Mouse (Mus musculus) ES-Bruce4 (cell line): ENCODE measurements around the gene Mroh8. TPM values are rescaled to one million over a fixed set of nuclear protein-coding genes. Genes with fewer than 3 reads are reported as not detected.

Experiments
- H3K27ac ChIP-seq: 2 replicates; pipeline ENCODE4 v1.5.1; 2012; ENCODE audit warnings: low read length, inconsistent platforms; ENCODE audit not compliant: insufficient read depth
- H3K27me3 ChIP-seq: 2 replicates; pipeline ENCODE4 v1.6.1; 2012; ENCODE audit warnings: mild to moderate bottlenecking, low read length, inconsistent platforms; ENCODE audit not compliant: control insufficient read depth, poor library complexity, insufficient read depth, severe bottlenecking
- H3K36me3 ChIP-seq: 2 replicates; pipeline ENCODE4 v1.6.1; 2012; ENCODE audit warnings: inconsistent platforms, mild to moderate bottlenecking, low read length, moderate library complexity; ENCODE audit not compliant: control insufficient read depth, poor library complexity, insufficient read depth, severe bottlenecking
- H3K4me1 ChIP-seq: one replicate; pipeline ENCODE4 v1.8.1; 2011; ENCODE audit warnings: low read length; ENCODE audit not compliant: control insufficient read depth, insufficient read depth
- H3K4me3 ChIP-seq: 2 replicates; pipeline ENCODE4 v1.5.1; 2011; ENCODE audit warnings: low read depth, mild to moderate bottlenecking, low read length
- H3K9ac ChIP-seq: 2 replicates; pipeline ENCODE4 v1.6.1; 2012; ENCODE audit warnings: low read depth, mild to moderate bottlenecking, inconsistent platforms; ENCODE audit not compliant: poor library complexity, severe bottlenecking
- H3K9me3 ChIP-seq: replicated peaks from 2 replicates; pipeline ENCODE4 v1.6.1; 2012; ENCODE audit warnings: mild to moderate bottlenecking, low read length, inconsistent platforms; ENCODE audit not compliant: control insufficient read depth, poor library complexity, insufficient read depth, severe bottlenecking
- CTCF ChIP-seq: IDR thresholded peaks from one replicate; pipeline ENCODE4 v1.8.1; 2011; ENCODE audit warnings: low read depth, low read length
- EP300 ChIP-seq: IDR thresholded peaks from 2 replicates; pipeline ENCODE4 v1.6.1; 2011; ENCODE audit warnings: low read depth, low read length; ENCODE audit not compliant: insufficient read depth
- POLR2A ChIP-seq: IDR thresholded peaks from one replicate; pipeline ENCODE4 v1.8.1; 2011; ENCODE audit warnings: low read length; ENCODE audit not compliant: insufficient read depth
- polyA plus RNA-seq: library from polyadenylated mRNA; stranded (reverse); fragments of >200 nt; gene quantifications from 2 replicates; pipeline ENCODE4 v1.2.4, GENCODE M21; 2011; ENCODE audit warnings: low read depth; ENCODE audit not compliant: missing spikeins, insufficient read depth, insufficient read length

The Mroh8 gene
- polyA plus RNA-seq, 1 experiment = 0.37 TPM

DNA sequence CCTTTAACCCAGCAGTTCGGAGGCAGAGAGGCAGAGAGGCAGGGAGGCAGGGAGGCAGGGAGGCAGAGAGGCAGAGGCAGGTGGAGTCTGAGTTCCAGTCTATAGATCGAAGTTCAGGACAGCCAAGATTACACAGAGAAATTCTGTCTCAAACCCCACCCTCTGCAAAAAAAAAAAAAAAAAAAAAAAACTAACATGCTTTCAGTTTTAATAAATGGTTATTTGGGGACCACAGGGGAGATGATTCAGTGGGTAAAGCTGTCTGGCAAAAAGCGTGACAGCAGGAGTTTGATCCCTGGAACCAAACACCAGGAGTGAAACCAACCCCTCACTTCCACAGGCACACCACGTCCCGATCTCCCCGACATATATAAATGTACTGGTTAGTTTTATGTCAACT, 101.2 kb downstream of the Mroh8 start:
- Histone ChIP-seq H3K4me1 (no peaks in the 10 kb centered on the region), H3K36me3 (peaks cover 5% of the 10 kb centered on the region; the same call in 1 of the 2 replicates), H3K4me3 (no peak overlapping the region), H3K27me3 (no peaks in the 10 kb centered on the region), H3K9me3 (no peaks in the 10 kb centered on the region), H3K9ac (no peak overlapping the region), H3K27ac (no peak overlapping the region)
- TF ChIP-seq EP300 (no peak), POLR2A (no peak), CTCF (no peak)

DNA sequence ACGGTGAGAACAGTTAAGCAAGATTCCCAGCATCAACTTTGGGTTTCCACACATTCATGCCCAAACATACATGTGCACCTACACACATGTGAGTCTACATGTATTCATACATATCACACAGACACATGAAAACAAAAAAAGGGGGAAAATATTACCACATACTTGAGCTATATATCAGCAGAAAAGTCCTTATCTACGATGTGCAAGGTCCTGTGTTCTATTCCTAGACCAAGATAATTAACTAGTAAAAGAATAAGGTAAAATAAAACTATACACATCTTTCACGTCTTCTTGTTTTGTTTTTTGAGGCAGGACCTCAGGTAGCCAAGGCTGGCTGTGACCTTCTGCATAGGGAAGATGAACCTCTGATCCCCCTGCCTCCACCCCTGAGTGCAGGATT, 103.1 kb downstream of the Mroh8 start:
- TF ChIP-seq EP300 (no peak), POLR2A (no peak), CTCF (no peak)
- no peak overlapping the region for H3K27ac ChIP-seq
- H3K9me3 ChIP-seq = no peaks in the 10 kb centered on the region
- H3K4me1 ChIP-seq = no peaks in the 10 kb centered on the region
- H3K27me3 ChIP-seq = no peaks in the 10 kb centered on the region
- no peak overlapping the region for H3K9ac ChIP-seq
- peaks cover 5% of the 10 kb centered on the region; the same call in 1 of the 2 replicates for H3K36me3 ChIP-seq
- H3K4me3 ChIP-seq = no peak overlapping the region

DNA sequence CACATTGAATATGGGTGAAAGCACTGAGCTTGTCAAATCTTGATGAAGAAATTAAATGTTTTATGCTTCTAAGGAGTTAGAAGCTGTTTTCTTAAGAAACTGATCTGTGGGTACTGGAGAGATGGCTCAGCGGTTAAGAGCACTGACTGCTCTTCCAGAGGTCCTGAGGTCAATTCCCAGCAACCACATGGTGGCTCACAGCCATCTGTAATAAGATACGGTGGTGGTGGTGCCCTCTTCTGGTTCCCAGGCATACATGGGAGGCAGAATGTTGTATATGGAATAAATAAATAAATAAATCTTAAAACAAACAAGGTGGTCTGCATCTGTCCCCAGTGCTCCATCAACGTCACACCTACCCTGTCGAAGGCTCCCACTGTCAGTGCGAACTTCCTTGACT, 104.9 kb downstream of the Mroh8 start:
- H3K9ac ChIP-seq = no peak overlapping the region
- TF ChIP-seq CTCF (no peak), EP300 (no peak), POLR2A (no peak)
- H3K4me3 ChIP-seq = no peak overlapping the region
- no peaks in the 10 kb centered on the region for H3K4me1 ChIP-seq
- H3K9me3 ChIP-seq = no peaks in the 10 kb centered on the region
- no peaks in the 10 kb centered on the region for H3K27me3 ChIP-seq
- H3K27ac ChIP-seq = no peak overlapping the region
- H3K36me3 ChIP-seq = peaks cover 6% of the 10 kb centered on the region; the same call in 1 of the 2 replicates

DNA sequence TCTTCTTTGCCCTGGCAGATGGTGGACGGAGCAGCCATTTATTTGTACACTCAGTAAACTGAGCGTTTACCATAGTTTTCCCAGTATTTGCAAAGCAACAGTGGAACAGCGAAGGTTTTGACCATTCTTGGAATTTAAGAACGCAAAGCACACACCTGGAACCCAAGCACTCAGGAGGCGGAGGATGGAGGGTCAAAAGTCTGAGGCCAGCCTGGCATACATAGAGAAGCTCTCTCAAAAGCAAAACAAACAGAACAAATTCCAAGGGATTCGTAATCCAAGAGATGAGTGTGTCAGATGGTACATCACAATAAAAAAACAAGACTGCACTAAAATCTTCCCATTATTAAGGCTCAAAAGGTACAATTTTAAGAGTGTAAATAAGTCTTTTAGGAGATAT, 105.8 kb downstream of the Mroh8 start:
- Histone ChIP-seq H3K9me3 (no peaks in the 10 kb centered on the region), H3K36me3 (peaks cover 7% of the 10 kb centered on the region; the same call in 1 of the 2 replicates), H3K4me3 (no peak overlapping the region), H3K27me3 (no peaks in the 10 kb centered on the region), H3K9ac (no peak overlapping the region), H3K27ac (no peak overlapping the region), H3K4me1 (no peaks in the 10 kb centered on the region)
- TF ChIP-seq POLR2A = no peak
- no peak for TF ChIP-seq CTCF
- no peak for TF ChIP-seq EP300

DNA sequence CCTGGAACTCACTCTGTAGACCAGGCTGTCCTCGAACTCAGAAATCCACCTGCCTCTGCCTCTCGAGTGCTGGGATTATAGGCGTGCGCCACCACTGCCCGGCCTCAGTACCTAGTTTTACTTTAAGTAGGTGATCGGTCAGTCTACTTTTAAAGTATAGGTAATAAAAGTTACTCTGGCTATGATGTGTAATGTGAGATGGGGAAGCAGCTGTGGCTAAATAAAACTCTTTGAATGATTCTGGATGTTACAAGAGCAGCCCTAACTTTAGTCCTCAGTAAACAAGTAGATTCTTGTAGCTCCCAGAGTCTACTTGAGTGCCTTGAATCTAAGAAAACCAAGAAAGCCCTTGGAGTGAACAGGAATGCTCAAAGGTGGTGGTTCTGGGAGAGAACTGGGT, 106.4 kb downstream of the Mroh8 start:
- Histone ChIP-seq H3K9me3 (no peaks in the 10 kb centered on the region), H3K27ac (no peak overlapping the region), H3K27me3 (no peaks in the 10 kb centered on the region), H3K4me1 (no peaks in the 10 kb centered on the region), H3K4me3 (no peak overlapping the region), H3K36me3 (peaks cover 7% of the 10 kb centered on the region; the same call in 1 of the 2 replicates), H3K9ac (no peak overlapping the region)
- TF ChIP-seq POLR2A = no peak
- TF ChIP-seq EP300 = no peak
- TF ChIP-seq CTCF = no peak

DNA sequence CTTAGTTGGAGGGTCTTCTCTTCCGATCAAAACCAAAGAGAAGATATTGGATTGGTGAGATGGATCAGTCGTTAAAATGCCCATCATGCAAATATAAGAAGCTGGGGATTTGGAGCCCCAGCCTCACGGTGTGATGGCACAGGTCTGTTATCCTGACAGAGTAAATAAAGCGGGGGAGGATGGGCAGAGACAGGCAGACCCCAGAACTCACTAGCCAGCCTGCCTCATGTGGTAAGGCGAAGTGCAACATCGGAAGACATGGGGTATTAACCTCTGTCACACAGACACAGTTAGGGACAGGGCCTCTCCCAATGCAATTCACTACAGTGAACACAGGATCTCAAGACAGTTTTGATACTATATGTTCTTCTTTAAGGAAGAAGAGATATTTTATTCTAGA, 108.7 kb downstream of the Mroh8 start:
- Histone ChIP-seq H3K27ac (no peak overlapping the region), H3K9me3 (no peaks in the 10 kb centered on the region), H3K4me1 (no peaks in the 10 kb centered on the region), H3K27me3 (no peaks in the 10 kb centered on the region), H3K9ac (no peak overlapping the region), H3K4me3 (no peak overlapping the region), H3K36me3 (peaks cover 7% of the 10 kb centered on the region; the same call in 1 of the 2 replicates)
- TF ChIP-seq POLR2A (no peak), EP300 (no peak), CTCF (no peak)
